Mouse (Mus musculus): ENCODE results near the gene Slc29a2.

Slc29a2 gene

DNA sequence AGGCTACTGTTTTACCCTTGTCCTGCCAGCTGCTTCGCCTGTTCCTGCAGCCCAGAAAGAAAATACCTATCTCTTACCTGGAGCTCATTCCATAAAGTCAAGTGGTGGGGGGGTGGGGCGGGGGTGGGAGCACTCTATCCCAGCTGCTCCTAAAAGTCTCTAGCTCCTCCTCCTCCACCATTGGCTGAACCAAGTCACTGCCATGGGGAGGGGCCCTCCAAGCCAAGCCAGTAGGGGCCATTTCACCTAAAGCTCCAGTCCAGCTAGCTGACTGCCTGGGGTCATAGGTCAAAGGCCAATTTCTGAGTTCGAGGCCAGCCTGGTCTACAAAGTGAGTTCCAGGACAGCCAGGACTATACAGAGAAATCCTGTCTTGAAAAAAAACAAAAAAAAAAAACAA lies 9.0 kb downstream of the Slc29a2 start:
- DNase-seq (ENCODE audit: extremely low spot score), result no peak

DNA sequence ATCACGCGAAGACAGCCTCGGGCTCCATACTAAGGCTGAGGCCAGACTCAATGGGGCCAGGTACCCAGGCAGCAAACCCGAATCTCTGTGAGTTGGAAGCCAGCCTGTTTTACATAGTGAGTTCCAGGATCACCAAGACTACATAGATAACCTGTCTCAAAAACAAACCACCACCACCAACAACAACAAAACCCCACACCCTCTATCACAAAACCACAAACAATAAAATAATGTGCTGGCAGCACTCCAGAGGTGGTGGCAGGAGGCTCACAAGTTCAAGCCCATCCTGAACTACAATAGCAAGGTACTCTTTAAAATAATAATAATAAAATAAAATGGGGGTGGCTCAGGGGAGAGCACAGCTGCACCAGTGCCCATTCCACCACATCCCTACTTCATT lies 12.9 kb downstream of the Slc29a2 start:
- DNase-seq (ENCODE audit: extremely low spot score), result no peak

DNA sequence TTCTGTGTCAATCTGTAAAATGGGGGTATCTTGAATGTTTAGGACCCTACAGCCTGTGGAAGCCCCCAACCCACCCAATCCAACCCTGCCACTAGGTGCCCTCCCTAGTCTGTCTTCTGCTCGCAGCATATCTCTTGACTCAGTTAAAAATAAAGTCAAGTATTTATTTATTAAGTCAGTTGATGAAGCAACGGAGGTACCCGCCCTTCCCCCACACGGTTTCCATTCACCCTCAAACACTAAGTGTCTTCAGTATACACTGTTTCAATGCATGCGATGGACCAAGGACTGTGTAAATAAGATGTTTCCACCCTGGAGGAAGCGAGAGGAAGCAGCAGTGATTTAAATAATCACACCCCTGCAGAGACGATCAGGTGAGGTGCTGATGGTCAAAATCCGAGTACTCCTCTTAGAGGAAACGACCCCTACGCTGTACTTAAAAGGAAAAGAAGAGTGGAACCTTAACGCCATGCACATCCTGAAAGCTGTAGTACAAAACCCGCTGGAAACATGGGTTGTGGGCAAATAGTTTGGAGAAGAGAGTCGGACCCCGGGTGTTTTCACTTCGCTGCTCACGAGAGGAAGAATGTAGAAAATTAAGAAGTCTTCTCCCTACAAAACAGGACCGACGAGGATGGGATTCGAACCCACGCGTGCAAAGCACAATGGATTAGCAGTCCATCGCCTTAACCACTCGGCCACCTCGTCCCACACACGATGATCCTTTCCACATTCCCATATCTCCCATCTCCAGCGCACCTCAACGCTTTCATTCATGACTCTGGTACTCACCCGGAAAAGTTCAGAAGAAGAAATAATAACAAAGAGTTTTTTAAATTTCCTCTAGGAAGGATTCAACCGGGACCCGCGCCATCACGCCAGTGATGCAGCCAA lies 14.3 kb downstream of the Slc29a2 start:
- peak; percentile 93 for DNase-seq (ENCODE audit: extremely low spot score)

DNA sequence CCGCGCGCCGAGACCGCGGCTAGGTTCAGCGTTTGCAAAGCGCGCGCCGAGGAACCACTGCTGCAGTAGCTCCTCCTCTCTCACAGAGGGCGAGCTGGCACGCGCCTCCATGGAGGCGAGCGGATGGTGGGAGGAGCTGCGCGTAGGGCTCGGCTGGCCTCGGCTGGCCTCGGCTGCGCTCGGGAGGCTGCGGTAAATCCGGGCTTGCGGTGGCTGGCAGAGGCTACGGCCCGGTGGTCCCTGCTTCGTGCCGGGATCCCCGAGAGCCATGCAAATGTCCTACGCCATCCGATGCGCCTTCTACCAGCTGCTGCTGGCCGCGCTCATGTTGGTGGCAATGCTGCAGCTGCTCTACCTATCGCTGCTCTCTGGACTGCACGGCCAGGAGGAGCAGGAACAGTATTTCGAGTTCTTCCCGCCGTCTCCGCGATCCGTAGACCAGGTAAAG lies 15.1 kb downstream of the Slc29a2 start, which contains the start of the genes B4gat1 and AC124502.3:
Gene B4gat1 (plus strand): TSS at position 118 of the 448 bp plus-strand sequence.
Gene AC124502.3 (plus strand): TSS at position 183 of the 448 bp plus-strand sequence.
- DNase-seq (ENCODE audit: extremely low spot score), result peak; percentile 91

DNA sequence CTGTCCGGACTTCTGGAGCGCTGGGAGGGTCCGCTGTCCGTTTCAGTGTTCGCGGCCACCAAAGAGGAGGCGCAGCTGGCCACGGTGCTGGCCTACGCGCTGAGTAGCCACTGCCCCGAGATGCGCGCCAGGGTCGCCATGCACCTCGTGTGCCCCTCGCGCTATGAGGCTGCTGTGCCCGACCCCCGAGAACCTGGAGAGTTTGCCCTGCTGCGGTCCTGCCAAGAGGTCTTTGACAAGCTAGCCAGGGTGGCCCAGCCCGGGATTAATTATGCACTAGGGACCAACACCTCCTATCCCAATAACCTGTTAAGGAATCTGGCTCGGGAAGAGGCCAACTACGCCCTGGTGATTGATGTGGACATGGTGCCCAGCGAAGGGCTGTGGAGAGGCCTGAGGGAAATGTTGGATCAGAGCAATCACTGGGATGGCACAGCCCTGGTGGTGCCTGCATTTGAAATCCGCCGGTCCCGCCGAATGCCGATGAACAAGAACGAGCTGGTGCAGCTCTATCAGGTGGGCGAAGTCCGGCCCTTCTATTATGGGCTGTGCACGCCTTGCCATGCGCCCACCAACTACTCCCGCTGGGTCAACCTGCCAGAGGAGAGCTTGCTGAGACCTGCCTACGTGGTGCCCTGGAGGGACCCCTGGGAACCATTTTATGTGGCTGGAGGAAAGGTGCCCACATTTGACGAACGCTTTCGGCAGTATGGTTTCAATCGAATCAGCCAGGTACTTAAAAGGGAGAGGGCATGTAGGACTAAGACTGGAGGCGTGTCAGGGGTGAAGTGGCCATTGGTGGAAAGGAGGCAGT lies 15.8 kb downstream of the Slc29a2 start:
- DNase-seq (ENCODE audit: extremely low spot score), result no peak

DNA sequence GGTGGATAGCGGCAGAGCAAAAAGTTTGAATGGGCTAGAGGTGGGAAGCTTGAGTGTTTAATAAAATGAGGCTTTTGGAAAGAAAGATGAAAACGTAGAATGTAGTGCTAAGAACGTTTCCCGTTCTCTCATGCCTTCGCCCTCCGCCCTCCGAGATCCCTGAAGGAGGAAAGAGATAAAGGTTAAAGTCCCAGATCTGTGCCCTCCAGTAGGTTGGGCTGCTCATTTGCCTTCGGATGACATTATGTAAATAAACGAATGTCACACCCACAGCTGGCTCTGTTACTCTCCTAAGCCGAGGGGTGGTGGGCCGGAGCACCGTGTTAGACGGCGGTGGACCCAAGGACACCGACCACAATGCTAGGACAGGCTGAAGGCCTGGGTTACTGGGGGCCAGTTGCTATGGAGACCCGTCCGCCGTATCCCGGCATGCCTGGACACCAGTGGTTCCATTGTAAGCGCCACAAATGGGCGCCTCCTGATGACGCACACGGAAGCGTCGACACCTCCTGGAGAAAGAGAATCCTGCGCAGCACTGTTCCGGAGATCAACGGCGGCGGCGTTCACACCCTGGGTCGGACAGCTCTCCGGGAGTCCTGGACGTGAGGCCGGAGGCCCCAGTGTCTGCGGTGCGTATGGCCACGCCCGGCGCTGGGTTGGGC lies 17.3 kb downstream of the Slc29a2 start, which contains the start of gene Brms1:
Gene Brms1 (plus strand): TSS at position 493 of the 662 bp plus-strand sequence.
- peak; percentile 93 for DNase-seq (ENCODE audit: extremely low spot score)

DNA sequence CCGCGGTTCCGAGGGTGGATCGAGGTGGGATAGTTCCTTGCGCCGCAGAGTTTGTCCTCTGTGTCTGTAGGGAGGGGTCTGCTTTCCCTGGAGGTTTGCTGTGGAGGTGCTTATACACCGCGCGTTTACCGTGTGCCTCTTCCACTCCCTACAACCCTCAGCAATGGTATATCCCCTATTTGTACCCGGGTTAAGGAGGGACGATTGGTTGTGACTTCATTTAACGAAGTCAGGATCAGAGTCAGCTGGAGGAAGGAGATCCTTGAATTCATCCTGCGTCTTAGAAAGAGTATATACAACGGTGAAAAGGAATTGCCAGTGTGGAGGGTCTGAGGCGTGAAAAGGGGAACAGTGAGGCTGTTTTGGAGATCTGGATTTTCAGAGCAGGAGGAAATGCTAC lies 17.9 kb downstream of the Slc29a2 start:
- DNase-seq (ENCODE audit: extremely low spot score), result no peak

DNA sequence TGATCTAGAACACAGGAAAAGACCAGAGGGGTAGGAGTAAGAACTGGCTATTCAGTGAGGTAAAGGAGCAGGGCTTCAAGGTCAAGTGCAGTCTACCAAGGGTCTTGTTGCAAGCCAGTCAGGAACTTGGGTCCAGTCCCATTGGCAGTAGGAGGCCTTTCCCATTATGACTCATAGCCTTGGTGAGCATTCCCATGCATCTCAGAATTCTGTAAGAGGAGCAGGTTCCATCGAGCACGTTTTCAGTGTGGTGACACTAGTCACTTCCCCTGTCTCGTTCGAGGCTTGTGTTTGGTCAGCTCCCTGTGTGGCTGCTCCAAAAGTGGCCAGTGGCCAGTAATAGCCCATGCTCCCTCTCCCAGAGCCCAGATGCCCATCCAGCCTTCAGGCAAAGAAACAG lies 21.9 kb downstream of the Slc29a2 start:
- no peak for DNase-seq (ENCODE audit: extremely low spot score)

DNA sequence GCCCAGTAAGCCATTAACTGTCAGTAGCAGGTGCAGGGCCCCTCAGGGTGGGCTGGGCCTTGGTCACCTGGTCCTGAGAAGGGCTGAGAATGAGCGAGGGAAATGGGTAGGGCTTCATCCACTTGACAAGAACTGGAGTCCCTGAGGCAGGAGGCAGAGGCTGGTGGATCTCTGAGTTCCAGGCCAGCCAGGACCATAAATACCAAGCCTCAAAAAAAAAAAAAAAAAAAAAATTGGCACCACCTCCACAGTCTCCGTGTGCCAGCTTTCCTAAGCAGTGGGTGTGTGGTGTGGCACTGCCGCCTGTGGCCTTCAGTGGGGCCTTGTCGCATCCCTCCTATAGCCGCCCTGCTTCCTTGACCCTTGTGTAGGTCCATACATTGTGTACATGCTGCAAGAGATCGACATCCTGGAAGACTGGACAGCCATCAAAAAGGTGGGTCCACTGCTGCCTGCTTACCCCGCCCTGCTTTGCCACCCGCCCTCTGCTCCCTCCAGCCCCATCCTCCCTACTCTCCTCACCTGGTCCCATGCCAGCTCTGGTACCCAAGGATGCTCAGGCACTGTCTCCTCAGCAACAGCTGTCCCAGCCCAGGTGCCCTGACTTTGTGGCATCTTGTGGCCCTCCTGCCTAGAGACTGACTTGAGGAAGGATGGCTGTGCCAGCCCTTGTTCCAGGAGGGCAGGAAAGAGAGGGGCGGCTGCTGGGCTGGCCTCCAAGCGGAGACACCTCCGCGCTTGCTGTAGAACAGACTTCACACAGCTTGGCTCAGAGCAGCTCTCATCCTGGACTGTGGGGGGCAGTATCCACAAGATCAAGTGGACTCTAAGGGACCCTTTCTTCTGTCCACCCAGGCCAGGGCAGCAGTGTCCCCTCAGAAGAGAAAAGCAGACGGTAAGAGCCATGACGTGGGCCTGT lies 24.7 kb downstream of the Slc29a2 start:
- DNase-seq (ENCODE audit: extremely low spot score), result no peak

DNA sequence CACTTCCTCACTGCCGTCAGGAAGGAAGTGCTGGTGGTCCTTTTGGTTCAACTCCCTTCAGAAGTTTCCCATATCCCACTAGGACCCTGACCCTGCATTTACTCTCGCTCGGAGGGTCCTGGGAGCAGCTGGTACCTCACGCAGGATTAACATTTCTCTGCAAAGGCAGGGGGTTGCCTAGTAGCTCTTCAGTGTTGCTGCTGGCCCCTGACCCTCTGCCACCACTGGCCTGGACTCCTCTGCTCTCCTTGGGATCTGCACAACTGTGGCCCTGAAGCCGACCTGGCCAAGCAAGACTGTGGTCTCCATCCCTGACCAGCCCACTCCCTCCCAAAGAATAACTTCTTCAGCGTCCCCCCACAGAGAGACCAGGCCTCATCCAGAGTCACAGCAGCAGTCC lies 25.7 kb downstream of the Slc29a2 start:
- no peak for DNase-seq (ENCODE audit: extremely low spot score)

DNA sequence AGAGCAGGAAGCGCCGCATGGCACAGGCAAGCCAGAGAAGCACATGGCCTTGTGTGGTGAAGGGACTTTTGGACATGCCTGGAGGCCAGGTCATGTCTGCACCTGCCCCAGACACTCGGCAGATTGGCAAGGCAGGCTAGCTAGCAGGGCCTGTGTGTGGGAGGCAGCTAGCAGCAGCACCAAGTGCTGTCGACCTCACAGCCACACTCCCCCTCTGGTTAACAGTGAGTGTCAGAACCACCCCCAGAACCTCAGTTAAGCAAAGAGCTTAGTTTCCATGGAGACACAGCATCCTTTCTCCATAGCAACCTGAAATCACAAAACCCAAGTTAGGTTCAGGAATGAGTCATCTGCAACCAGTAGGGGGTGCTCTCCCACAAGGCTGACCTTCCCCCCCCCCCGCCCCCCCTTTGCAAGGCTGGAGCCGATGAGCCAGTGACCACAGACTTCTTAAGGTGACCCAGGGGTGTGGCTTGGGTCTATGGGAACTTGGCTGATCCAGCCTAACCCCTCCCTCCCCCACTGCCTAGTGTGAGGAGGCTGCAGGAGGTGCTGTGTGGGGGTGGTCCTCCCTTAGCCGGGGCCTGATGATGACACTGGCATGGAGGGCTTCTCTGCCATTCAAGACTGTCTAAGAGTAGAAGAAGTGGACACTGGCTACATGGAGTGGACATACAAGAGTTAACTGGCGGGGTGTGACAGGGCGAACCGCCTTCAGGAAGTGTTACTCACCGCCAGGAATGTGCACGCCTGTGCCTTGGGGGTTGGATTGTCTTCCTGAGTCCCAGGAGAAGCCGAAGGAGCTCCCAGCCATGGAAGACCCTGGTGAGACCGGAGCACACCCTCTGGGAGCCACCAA lies 26.6 kb downstream of the Slc29a2 start, which contains the start of gene Rin1:
Gene Rin1 (plus strand): TSS at position 435 of the 859 bp plus-strand sequence.
- DNase-seq (ENCODE audit: extremely low spot score), result peak; percentile 76

DNA sequence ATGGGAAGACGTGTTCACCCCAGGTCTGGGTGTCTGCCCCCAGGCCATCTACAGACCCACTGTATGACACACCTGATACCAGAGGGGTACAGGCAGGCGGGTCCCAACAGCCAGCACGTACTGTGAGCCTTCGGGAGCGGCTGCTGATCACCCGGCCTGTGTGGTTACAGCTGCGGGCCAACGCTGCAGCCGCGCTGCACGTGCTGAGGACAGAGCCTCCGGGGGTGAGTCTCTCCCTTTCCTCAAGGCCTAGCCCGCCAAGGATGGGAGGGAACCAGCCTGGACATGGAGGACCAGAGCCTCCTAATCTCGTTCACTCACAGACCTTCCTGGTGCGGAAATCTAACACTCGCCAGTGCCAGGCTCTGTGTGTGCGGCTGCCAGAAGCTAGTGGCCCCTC lies 27.4 kb downstream of the Slc29a2 start:
- DNase-seq (ENCODE audit: extremely low spot score), result no peak

DNA sequence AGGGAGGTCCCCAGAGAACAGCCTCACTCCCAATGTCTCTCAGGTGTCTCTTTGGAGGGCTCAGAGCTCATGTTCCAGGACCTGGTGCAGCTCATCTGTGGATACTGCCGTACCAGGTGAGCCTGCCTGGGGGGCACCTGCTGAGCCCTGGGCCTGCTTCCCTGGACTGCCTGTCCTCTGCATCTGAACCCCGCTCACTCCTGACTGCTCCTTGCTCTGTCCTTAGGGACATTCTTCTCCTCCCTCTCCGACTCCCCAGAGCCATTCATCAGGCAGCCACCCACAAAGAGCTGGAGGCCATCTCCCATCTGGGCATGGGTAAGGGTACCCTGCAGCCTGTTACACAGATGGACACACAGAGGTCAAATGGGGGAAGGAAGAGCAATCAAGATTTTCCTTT lies 27.9 kb downstream of the Slc29a2 start:
- DNase-seq (ENCODE audit: extremely low spot score), result no peak

DNA sequence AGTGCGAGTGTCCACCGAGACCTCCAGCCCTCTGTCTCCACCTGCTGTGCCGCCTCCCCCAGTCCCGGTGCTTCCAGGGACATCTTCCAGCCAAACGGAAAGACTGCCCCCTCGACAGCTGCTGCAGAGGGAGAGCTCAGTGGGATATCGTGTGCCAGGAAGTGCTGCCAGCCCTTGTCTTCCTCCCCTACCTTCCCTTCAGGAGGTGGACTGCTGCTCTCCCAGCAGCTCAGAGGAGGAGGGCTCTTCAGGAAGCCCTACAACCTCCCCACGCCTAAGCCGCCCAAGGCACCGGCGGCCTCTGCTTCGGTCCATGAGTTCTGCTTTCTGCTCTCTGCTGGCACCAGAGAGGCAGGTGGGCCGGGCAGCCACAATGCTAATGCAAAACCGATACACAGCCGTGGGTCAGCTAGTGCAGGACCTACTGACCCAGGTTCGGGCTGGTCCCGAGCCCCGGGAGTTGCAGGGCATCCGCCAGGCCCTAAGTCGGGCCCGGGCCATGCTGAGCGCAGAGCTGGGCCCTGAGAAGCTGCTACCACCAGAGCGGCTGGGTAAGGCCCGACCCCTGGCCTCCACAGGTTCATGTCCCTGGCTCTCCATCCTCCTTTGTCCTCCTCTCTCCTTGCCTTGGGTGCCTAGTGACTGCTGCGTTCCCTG lies 28.6 kb downstream of the Slc29a2 start:
- no peak for DNase-seq (ENCODE audit: extremely low spot score)

DNA sequence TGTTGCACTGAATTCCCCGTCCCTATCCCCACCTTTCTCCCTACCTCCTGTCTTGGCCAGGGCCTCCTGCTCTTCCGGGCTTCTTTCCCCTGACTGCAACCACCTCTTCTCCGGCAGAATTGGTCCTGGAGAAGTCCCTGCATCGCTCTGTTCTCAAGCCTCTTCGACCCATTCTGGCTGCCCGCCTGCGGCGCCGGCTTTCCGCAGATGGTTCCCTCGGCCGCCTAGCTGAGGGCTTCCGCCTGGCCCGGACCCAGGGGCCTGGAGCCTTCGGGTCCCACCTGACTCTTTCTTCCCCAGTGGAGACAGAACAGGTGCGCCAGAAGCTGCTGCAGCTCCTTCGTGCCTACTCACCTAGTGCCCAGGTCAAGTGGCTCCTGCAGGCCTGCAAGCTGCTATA lies 29.2 kb downstream of the Slc29a2 start:
- no peak for DNase-seq (ENCODE audit: extremely low spot score)

DNA sequence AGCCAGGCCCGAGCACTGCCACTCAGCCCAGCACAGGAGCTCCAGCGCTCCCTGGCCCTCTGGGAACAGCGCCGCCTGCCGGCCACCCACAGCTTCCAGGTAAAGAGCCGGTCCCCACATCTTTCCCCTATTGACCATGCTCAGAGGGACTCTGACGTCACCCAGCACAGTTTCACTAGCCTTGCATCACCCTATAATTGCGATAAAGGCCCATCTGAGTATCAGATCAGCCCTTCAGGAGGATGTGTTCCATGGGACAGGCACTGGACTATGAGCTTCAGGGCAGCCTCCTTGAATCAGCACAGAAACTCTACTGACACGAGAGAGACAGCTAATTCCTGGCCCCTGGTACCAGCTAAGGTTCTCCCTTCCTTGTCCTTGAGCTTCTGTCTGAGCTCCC lies 30.2 kb downstream of the Slc29a2 start:
- DNase-seq (ENCODE audit: extremely low spot score), result peak; percentile 76

DNA sequence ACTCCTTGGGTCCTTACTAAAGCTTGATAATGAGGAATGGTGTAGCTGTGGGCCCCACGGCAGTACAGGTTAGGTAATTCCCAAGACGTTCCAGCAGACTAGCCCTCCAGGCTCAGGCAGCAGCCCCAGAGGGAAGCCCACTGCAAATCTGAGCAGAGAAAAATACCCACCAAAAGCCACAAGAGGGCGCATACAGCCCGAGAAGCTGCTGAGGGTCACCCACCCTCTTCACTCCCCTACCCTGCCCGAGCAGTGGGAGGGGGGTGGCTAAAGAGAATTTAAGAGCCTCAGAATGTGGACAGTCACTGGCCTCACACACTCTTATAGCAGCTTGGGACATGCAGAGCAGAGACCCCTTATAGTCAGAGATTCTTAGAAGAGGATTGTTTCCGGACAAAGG lies 32.6 kb downstream of the Slc29a2 start:
- DNase-seq (ENCODE audit: extremely low spot score), result peak; percentile 83

DNA sequence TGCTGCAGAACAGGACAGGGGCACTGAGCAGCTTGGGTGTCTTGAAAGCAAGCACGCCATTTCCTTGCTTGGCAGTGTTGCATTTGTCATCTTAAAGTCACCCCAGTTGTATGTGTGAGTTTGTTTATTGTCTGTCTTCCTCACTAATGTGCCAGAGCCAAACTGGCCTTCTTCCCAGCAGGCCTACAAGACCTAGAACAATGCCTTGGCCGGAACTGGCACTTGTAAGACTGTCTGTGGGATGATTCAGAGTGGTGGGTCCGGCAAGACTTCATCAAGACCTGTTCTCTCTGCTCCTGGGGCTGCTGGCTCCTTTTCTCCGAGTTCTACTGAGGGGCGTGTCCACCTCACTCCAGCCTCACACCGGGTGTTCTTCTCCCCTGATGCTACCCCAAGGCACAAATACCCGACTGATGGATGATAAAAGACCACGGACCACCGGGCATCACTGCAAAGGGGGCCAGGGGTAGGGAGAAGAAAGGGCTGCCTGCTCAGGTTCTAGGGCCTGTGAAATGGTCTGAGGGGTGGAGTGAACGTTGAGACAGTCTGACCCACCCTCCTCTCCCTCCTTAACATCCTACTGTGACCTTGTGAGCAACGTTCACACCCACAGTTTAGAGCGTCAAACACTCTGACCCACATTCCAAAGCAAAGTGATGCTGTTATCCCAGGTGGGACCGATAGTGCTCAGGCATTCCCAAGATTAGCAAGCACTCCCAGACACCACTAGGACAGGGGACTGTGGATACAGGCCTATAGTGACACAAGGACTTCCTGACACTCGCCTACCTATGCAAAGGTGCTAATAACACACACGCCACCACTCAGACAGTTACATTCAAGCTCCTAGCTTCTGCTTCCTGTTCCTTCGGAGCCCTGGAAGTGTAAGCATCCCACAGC lies 34.5 kb downstream of the Slc29a2 start:
- DNase-seq (ENCODE audit: extremely low spot score), result no peak
